Mouse (Mus musculus) heart, adult 2 months (tissue): ENCODE results near the gene Aire. TPM values are rescaled to one million over a fixed set of nuclear protein-coding genes. Genes with fewer than 3 reads are reported as not detected.
"Not testable (repeated sequence)": the region's sequence is repeated elsewhere in the genome, so short reads cannot be mapped to it uniquely, and the experiment has no call there.

ENCODE experiments used
- DNase-seq, 2 experiments: peaks; one replicate each; pipeline ENCODE4 v3.0.0; 2021
- H3K27ac ChIP-seq: fragments of 200-600 bp; 2 replicates; pipeline ENCODE4 v1.8.1; 2022
- H3K27me3 ChIP-seq: fragments of 200-500 bp; 2 replicates; pipeline ENCODE4 v1.6.1; 2012; ENCODE audit warnings: mild to moderate bottlenecking, low read length, inconsistent platforms, mixed read lengths; ENCODE audit not compliant: control insufficient read depth, insufficient read depth
- H3K36me3 ChIP-seq: fragments of 200-500 bp; 2 replicates; pipeline ENCODE4 v1.6.1; 2012; ENCODE audit warnings: low read length, inconsistent platforms; ENCODE audit not compliant: control insufficient read depth, insufficient read depth
- H3K4me1 ChIP-seq: fragments of 200-500 bp; 2 replicates; pipeline ENCODE4 v1.6.1; 2011; ENCODE audit warnings: low read length; ENCODE audit not compliant: control insufficient read depth, insufficient read depth
- H3K4me3 ChIP-seq: fragments of 200-600 bp; 2 replicates; pipeline ENCODE4 v1.8.1; 2022
- H3K79me2 ChIP-seq: fragments of 200-500 bp; replicated peaks from 2 replicates; pipeline ENCODE4 v1.6.1; 2012; ENCODE audit warnings: mild to moderate bottlenecking, inconsistent platforms, low read length, moderate library complexity, mixed read lengths; ENCODE audit not compliant: control insufficient read depth, insufficient read depth
- H3K9ac ChIP-seq: fragments of 200-500 bp; 2 replicates; pipeline ENCODE4 v1.6.1; 2012; ENCODE audit warnings: low read depth, mild to moderate bottlenecking, control low read depth, inconsistent platforms, low read length, mixed read lengths
- CTCF ChIP-seq: fragments of 200-600 bp; IDR thresholded peaks from 2 replicates; pipeline ENCODE4 v1.8.1; 2022; ENCODE audit warnings: antibody characterized with exemption, mild to moderate bottlenecking, moderate library complexity
- EP300 ChIP-seq: fragments of 200-500 bp; IDR thresholded peaks from 2 replicates; pipeline ENCODE4 v1.6.1; 2011; ENCODE audit warnings: low read depth, low read length, control low read depth; ENCODE audit not compliant: insufficient read depth
- POLR2A ChIP-seq: fragments of 200-500 bp; IDR thresholded peaks from 2 replicates; pipeline ENCODE4 v1.6.1; 2011; ENCODE audit warnings: mild to moderate bottlenecking, low read depth, low read length, control low read depth; ENCODE audit not compliant: insufficient read depth
- WGBS: fragments of 180-500 bp; shearing (Covaris S2); methylation state at CpG from one replicate; pipeline ENCODE4 v1.1.7; 2018; 5-methylcytosine and 5-hydroxymethylcytosine counted together
- intact Hi-C: fragments of 180-260 bp; cut with DNase I; formaldehyde crosslinking; loops from one replicate; pipeline ENCODE4 v1.15.1; 2025
- polyA plus RNA-seq: library from polyadenylated mRNA; depleted of rRNA; stranded (reverse); fragments of >200 nt; gene quantifications from 2 replicates; pipeline ENCODE4 v1.2.3, GENCODE M21; 2012
- total RNA-seq, 2 experiments: library from RNA; stranded (reverse); gene quantifications; 2 replicates each; pipeline ENCODE4 v1.2.3; 2021

Gene Aire
- total and polyA plus RNA-seq, 3 experiments: 0.10 TPM; not detected in 2

- WGBS: 10% methylated on average over 19 of the region's 19 CpGs
- intact Hi-C loops: no loop called here
- peak; percentile 76 to 83 for DNase-seq
- peaks cover 3% of the 10 kb centered on the region for H3K4me1 ChIP-seq
- no peaks in the 10 kb centered on the region for H3K79me2 ChIP-seq
- TF ChIP-seq CTCF (peak; percentile 99; the same call in 1 of the 2 replicates), EP300 (0 out of 2 replicates have a peak, but pooled peaks have one; percentile 41), POLR2A (peak; percentile 36; the same call in 1 of the 2 replicates)
- H3K9ac ChIP-seq: no peak overlapping the region
- H3K36me3 ChIP-seq: no peaks in the 10 kb centered on the region
- no peaks in the 10 kb centered on the region for H3K27me3 ChIP-seq
- peak overlapping the region; percentile 27; the same call in 1 of the 2 replicates for H3K4me3 ChIP-seq
- peak overlapping the region; percentile 73 for H3K27ac ChIP-seq
These were observed 24.6 kb downstream of the Aire start for GRCm38 (mm10) chr10:78018797-78019203.

- no peak overlapping the region for H3K4me3 ChIP-seq
- H3K4me1 ChIP-seq: peaks cover 3% of the 10 kb centered on the region
- H3K27me3 ChIP-seq: no peaks in the 10 kb centered on the region
- H3K79me2 ChIP-seq: no peaks in the 10 kb centered on the region
- no peaks in the 10 kb centered on the region for H3K36me3 ChIP-seq
- no peak for DNase-seq
- intact Hi-C loops: no loop called here
- H3K27ac ChIP-seq: peak overlapping the region; percentile 87; the same call in 1 of the 2 replicates
- 52% methylated on average over 5 of the region's 5 CpGs for WGBS
- H3K9ac ChIP-seq: no peak overlapping the region
- TF ChIP-seq CTCF (no peak), EP300 (no peak)
These were observed 27.0 kb downstream of the Aire start for GRCm38 (mm10) chr10:78016366-78016765.

- no peaks in the 10 kb centered on the region for H3K27me3 ChIP-seq
- no peaks in the 10 kb centered on the region for H3K36me3 ChIP-seq
- intact Hi-C loops: no loop called here
- H3K27ac ChIP-seq: peak overlapping the region; percentile 87
- peak in 1 of 2 experiments; percentile 26 for DNase-seq
- peaks cover 3% of the 10 kb centered on the region for H3K4me1 ChIP-seq
- WGBS: 46% methylated on average over 1 of the region's 1 CpGs
- no peaks in the 10 kb centered on the region for H3K79me2 ChIP-seq
- H3K9ac ChIP-seq: no peak overlapping the region
- no peak overlapping the region for H3K4me3 ChIP-seq
- TF ChIP-seq POLR2A (no peak), EP300 (no peak), CTCF (no peak)
These were observed 27.9 kb downstream of the Aire start for GRCm38 (mm10) chr10:78015489-78015888.

GRCm38 (mm10) chr10:78012661-78013495 is 30.5 kb downstream of the Aire start:
- H3K9ac ChIP-seq: no peak overlapping the region
- DNase-seq: no peak
- intact Hi-C loops: no loop called here
- H3K79me2 ChIP-seq: no peaks in the 10 kb centered on the region
- no peak overlapping the region for H3K27ac ChIP-seq
- no peak for TF ChIP-seq EP300
- no peak for TF ChIP-seq POLR2A
- TF ChIP-seq CTCF: no peak
- H3K4me1 ChIP-seq: peaks cover 11% of the 10 kb centered on the region
- H3K36me3 ChIP-seq: no peaks in the 10 kb centered on the region
- 87% methylated on average over 18 of the region's 18 CpGs for WGBS
- H3K27me3 ChIP-seq: no peaks in the 10 kb centered on the region
- no peak overlapping the region for H3K4me3 ChIP-seq

- not testable (repeated sequence) for H3K27ac ChIP-seq, DNase-seq
- WGBS: 90% methylated on average over 5 of the region's 5 CpGs
These were observed 32.3 kb downstream of the Aire start for GRCm38 (mm10) chr10:78011116-78011515.

GRCm38 (mm10) chr10:78010335-78010734 is 33.1 kb downstream of the Aire start:
- peak in 1 of 2 experiments; percentile 20 for DNase-seq
- Histone ChIP-seq H3K27ac (peak overlapping the region; percentile 96; the same call in 1 of the 2 replicates), H3K36me3 (no peaks in the 10 kb centered on the region), H3K9ac (no peak overlapping the region), H3K27me3 (no peaks in the 10 kb centered on the region), H3K4me1 (peaks cover 10% of the 10 kb centered on the region), H3K79me2 (peaks cover under 1% of the 10 kb centered on the region; the same call in 1 of the 2 replicates), H3K4me3 (no peak overlapping the region)
- TF ChIP-seq POLR2A (no peak), CTCF (no peak), EP300 (no peak)
- 24% methylated on average over 10 of the region's 10 CpGs for WGBS
- intact Hi-C loops: no loop called here

More at GRCm38 (mm10) chr10:78011116-78011515, 32.3 kb downstream of the Aire start:
- H3K27me3 ChIP-seq, H3K79me2 ChIP-seq, H3K4me3 ChIP-seq, H3K36me3 ChIP-seq, H3K9ac ChIP-seq, intact Hi-C loops: not testable (repeated sequence)
- H3K4me1 ChIP-seq: peaks cover 12% of the 10 kb centered on the region
